Mouse (Mus musculus) midbrain, embryonic 13.5 days (tissue): ENCODE data around the gene Josd2. TPM values are rescaled to one million over a fixed set of nuclear protein-coding genes. Genes with fewer than 3 reads are reported as not detected.

ENCODE experiments used
- ATAC-seq: fragments of 200-750 bp; cut with Nextera tagmentation; 2 replicates; pipeline ENCODE4 v1.8.0; 2017; ENCODE audit warnings: mild to moderate bottlenecking, moderate TSS enrichment, moderate library complexity
- H3K27ac ChIP-seq: fragments of 300-500 bp; sonication (generic); 2 replicates; pipeline ENCODE4 v1.5.1; 2015; ENCODE audit warnings: inconsistent platforms, mild to moderate bottlenecking, moderate library complexity
- H3K27me3 ChIP-seq: fragments of 300-500 bp; sonication (generic); 2 replicates; pipeline ENCODE4 v1.6.1; 2015; ENCODE audit warnings: mild to moderate bottlenecking, inconsistent platforms
- H3K36me3 ChIP-seq: fragments of 300-500 bp; sonication (generic); 2 replicates; pipeline ENCODE4 v1.6.1; 2015; ENCODE audit warnings: mild to moderate bottlenecking, inconsistent platforms
- H3K4me1 ChIP-seq: fragments of 300-500 bp; sonication (generic); replicated peaks from 2 replicates; pipeline ENCODE4 v1.6.1; 2015; ENCODE audit warnings: inconsistent platforms
- H3K4me2 ChIP-seq: fragments of 300-500 bp; sonication (generic); replicated peaks from 2 replicates; pipeline ENCODE4 v1.6.1; 2015; ENCODE audit warnings: moderate library complexity, mild to moderate bottlenecking, inconsistent platforms
- H3K4me3 ChIP-seq: fragments of 300-500 bp; sonication (generic); replicated peaks from 2 replicates; pipeline ENCODE4 v1.5.1; 2015; ENCODE audit warnings: mild to moderate bottlenecking, inconsistent platforms
- H3K9ac ChIP-seq: fragments of 300-500 bp; sonication (generic); replicated peaks from 2 replicates; pipeline ENCODE4 v1.6.1; 2015; ENCODE audit warnings: mild to moderate bottlenecking, inconsistent platforms
- H3K9me3 ChIP-seq: fragments of 300-500 bp; sonication (generic); 2 replicates; pipeline ENCODE4 v1.6.1; 2016; ENCODE audit warnings: mild to moderate bottlenecking, inconsistent platforms
- WGBS: fragments of 180-500 bp; shearing (Covaris S2); methylation state at CpG from one replicate; pipeline ENCODE4 v1.1.7; 2015; 5-methylcytosine and 5-hydroxymethylcytosine counted together
- polyA plus RNA-seq: library from polyadenylated mRNA; unstranded; fragments of >200 nt; fragmentation: Nextera tagmentation; extraction: Ambion mirVana; gene quantifications from 2 replicates; pipeline ENCODE4 v1.2.1, GENCODE M21; 2015

Gene Josd2
- polyA plus RNA-seq, 1 experiment from 2014 or later, result 44.8 TPM

GRCm38 (mm10) chr7:44484109-44484508 lies 16.3 kb downstream of the Josd2 start:
- Histone ChIP-seq H3K4me3 (no peak overlapping the region), H3K36me3 (peaks cover 8% of the 10 kb centered on the region), H3K27ac (no peak overlapping the region), H3K9me3 (no peaks in the 10 kb centered on the region), H3K4me1 (0 out of 2 replicates have a peak, but pooled peaks cover 3% of the 10 kb centered on the region), H3K9ac (no peak overlapping the region), H3K4me2 (no peak overlapping the region), H3K27me3 (peaks cover 29% of the 10 kb centered on the region)
- WGBS, result 95% methylated on average over 1 of the region's 1 CpGs
- no peak for ATAC-seq

- Histone ChIP-seq H3K9ac (no peak overlapping the region), H3K4me2 (no peak overlapping the region), H3K4me1 (0 out of 2 replicates have a peak, but pooled peaks cover 3% of the 10 kb centered on the region), H3K27ac (peak overlapping the region; percentile 44), H3K9me3 (no peaks in the 10 kb centered on the region), H3K4me3 (no peak overlapping the region), H3K27me3 (peaks cover 22% of the 10 kb centered on the region), H3K36me3 (peaks cover 15% of the 10 kb centered on the region)
- ATAC-seq, result peak; percentile 81
- WGBS, result 39% methylated on average over 5 of the region's 5 CpGs
These were observed 17.2 kb downstream of the Josd2 start for GRCm38 (mm10) chr7:44484841-44485571.

- no peak overlapping the region for H3K4me3 ChIP-seq
These were observed 17.9 kb downstream of the Josd2 start for GRCm38 (mm10) chr7:44485572-44486195.

GRCm38 (mm10) chr7:44486927-44487575 lies 19.3 kb downstream of the Josd2 start:
- Histone ChIP-seq H3K27ac (peak overlapping the region; percentile 30; the same call in 1 of the 2 replicates), H3K4me2 (no peak overlapping the region)

More at GRCm38 (mm10) chr7:44485572-44486195, 17.9 kb downstream of the Josd2 start:
- Histone ChIP-seq H3K4me2 (no peak overlapping the region), H3K4me1 (0 out of 2 replicates have a peak, but pooled peaks cover 3% of the 10 kb centered on the region), H3K9ac (no peak overlapping the region), H3K9me3 (no peaks in the 10 kb centered on the region), H3K27ac (0 out of 2 replicates have a peak overlapping the region, but pooled peaks have one; percentile 19), H3K36me3 (peaks cover 22% of the 10 kb centered on the region), H3K27me3 (peaks cover 15% of the 10 kb centered on the region)
- ATAC-seq, result no peak
- WGBS, result 80% methylated on average over 7 of the region's 7 CpGs

GRCm38 (mm10) chr7:44487936-44488335 lies 20.2 kb downstream of the Josd2 start:
- H3K4me2 ChIP-seq, result no peak overlapping the region
- ATAC-seq, result no peak
- peaks cover 45% of the 10 kb centered on the region for H3K36me3 ChIP-seq
- H3K4me3 ChIP-seq, result no peak overlapping the region
- no peak overlapping the region for H3K27ac ChIP-seq
- H3K9me3 ChIP-seq, result no peaks in the 10 kb centered on the region
- 0 out of 2 replicates have a peak overlapping the region, but pooled peaks have one; percentile 29 for H3K9ac ChIP-seq
- H3K4me1 ChIP-seq, result peaks cover 4% of the 10 kb centered on the region; the same call in 1 of the 2 replicates
- no peaks in the 10 kb centered on the region for H3K27me3 ChIP-seq
- WGBS, result 90% methylated on average over 7 of the region's 7 CpGs

More at GRCm38 (mm10) chr7:44486927-44487575, 19.3 kb downstream of the Josd2 start:
- WGBS, result 63% methylated on average over 13 of the region's 13 CpGs
- H3K4me1 ChIP-seq, result 0 out of 2 replicates have a peak, but pooled peaks cover 3% of the 10 kb centered on the region
- H3K36me3 ChIP-seq, result peaks cover 36% of the 10 kb centered on the region
- H3K9ac ChIP-seq, result peak overlapping the region; percentile 29; the same call in 1 of the 2 replicates
- H3K4me3 ChIP-seq, result no peak overlapping the region
- no peak for ATAC-seq
- no peaks in the 10 kb centered on the region for H3K9me3 ChIP-seq
- peaks cover 6% of the 10 kb centered on the region; the same call in 1 of the 2 replicates for H3K27me3 ChIP-seq

- no peak overlapping the region for H3K27ac ChIP-seq
- H3K36me3 ChIP-seq, result peaks cover 49% of the 10 kb centered on the region
- no peak overlapping the region for H3K9ac ChIP-seq
- no peak overlapping the region for H3K4me3 ChIP-seq
- no peaks in the 10 kb centered on the region for H3K27me3 ChIP-seq
- WGBS, result 95% methylated on average over 8 of the region's 8 CpGs
- no peaks in the 10 kb centered on the region for H3K9me3 ChIP-seq
- no peak for ATAC-seq
- H3K4me1 ChIP-seq, result peaks cover 10% of the 10 kb centered on the region; the same call in 1 of the 2 replicates
- H3K4me2 ChIP-seq, result no peak overlapping the region
These were observed 20.8 kb downstream of the Josd2 start for GRCm38 (mm10) chr7:44488545-44488944.

GRCm38 (mm10) chr7:44490281-44490680 lies 22.5 kb downstream of the Josd2 start:
- no peaks in the 10 kb centered on the region for H3K9me3 ChIP-seq
- peaks cover 25% of the 10 kb centered on the region for H3K4me1 ChIP-seq
- no peak overlapping the region for H3K4me2 ChIP-seq
- H3K27ac ChIP-seq, result no peak overlapping the region
- H3K27me3 ChIP-seq, result no peaks in the 10 kb centered on the region
- no peak overlapping the region for H3K9ac ChIP-seq
- no peak overlapping the region for H3K4me3 ChIP-seq
- no peak for ATAC-seq
- H3K36me3 ChIP-seq, result peaks cover 61% of the 10 kb centered on the region
- WGBS, result 98% methylated on average over 4 of the region's 4 CpGs

GRCm38 (mm10) chr7:44491391-44491790 lies 23.6 kb downstream of the Josd2 start:
- Histone ChIP-seq H3K9ac (no peak overlapping the region; the same call in 1 of the 2 replicates), H3K9me3 (no peaks in the 10 kb centered on the region), H3K4me2 (no peak overlapping the region), H3K4me1 (peaks cover 30% of the 10 kb centered on the region), H3K36me3 (peaks cover 61% of the 10 kb centered on the region), H3K27ac (no peak overlapping the region), H3K4me3 (no peak overlapping the region), H3K27me3 (no peaks in the 10 kb centered on the region)
- ATAC-seq, result no peak
- 97% methylated on average over 5 of the region's 5 CpGs for WGBS

GRCm38 (mm10) chr7:44492166-44492826 lies 24.5 kb downstream of the Josd2 start:
- no peak overlapping the region for H3K9ac ChIP-seq
- no peak overlapping the region for H3K4me2 ChIP-seq
- no peaks in the 10 kb centered on the region for H3K9me3 ChIP-seq
- peaks cover 61% of the 10 kb centered on the region for H3K36me3 ChIP-seq
- H3K27ac ChIP-seq, result no peak overlapping the region
- 96% methylated on average over 21 of the region's 21 CpGs for WGBS
- no peak for ATAC-seq
- H3K4me1 ChIP-seq, result peaks cover 32% of the 10 kb centered on the region
- no peak overlapping the region for H3K4me3 ChIP-seq
- H3K27me3 ChIP-seq, result no peaks in the 10 kb centered on the region

- H3K27ac ChIP-seq, result no peak overlapping the region
- H3K36me3 ChIP-seq, result peaks cover 49% of the 10 kb centered on the region
- H3K9ac ChIP-seq, result peak overlapping the region; percentile 94
- ATAC-seq, result no peak
- peak overlapping the region; percentile 84 for H3K4me2 ChIP-seq
- no peaks in the 10 kb centered on the region for H3K9me3 ChIP-seq
- peak overlapping the region; percentile 75 for H3K4me3 ChIP-seq
- 94% methylated on average over 12 of the region's 12 CpGs for WGBS
- H3K27me3 ChIP-seq, result no peaks in the 10 kb centered on the region
- peaks cover 36% of the 10 kb centered on the region for H3K4me1 ChIP-seq
These were observed 26.9 kb downstream of the Josd2 start for GRCm38 (mm10) chr7:44494681-44495080.

- H3K9ac ChIP-seq, result peak overlapping the region; percentile 94
- WGBS, result 90% methylated on average over 7 of the region's 7 CpGs
- no peak overlapping the region for H3K27ac ChIP-seq
- peak overlapping the region; percentile 84 for H3K4me2 ChIP-seq
- peak overlapping the region; percentile 75 for H3K4me3 ChIP-seq
- peaks cover 45% of the 10 kb centered on the region for H3K36me3 ChIP-seq
- no peaks in the 10 kb centered on the region for H3K9me3 ChIP-seq
- H3K27me3 ChIP-seq, result no peaks in the 10 kb centered on the region
- ATAC-seq, result no peak
- H3K4me1 ChIP-seq, result peaks cover 36% of the 10 kb centered on the region
These were observed 27.3 kb downstream of the Josd2 start for GRCm38 (mm10) chr7:44495086-44495485.
